Mouse (Mus musculus): ENCODE data around the gene Ucn2.

DNA sequence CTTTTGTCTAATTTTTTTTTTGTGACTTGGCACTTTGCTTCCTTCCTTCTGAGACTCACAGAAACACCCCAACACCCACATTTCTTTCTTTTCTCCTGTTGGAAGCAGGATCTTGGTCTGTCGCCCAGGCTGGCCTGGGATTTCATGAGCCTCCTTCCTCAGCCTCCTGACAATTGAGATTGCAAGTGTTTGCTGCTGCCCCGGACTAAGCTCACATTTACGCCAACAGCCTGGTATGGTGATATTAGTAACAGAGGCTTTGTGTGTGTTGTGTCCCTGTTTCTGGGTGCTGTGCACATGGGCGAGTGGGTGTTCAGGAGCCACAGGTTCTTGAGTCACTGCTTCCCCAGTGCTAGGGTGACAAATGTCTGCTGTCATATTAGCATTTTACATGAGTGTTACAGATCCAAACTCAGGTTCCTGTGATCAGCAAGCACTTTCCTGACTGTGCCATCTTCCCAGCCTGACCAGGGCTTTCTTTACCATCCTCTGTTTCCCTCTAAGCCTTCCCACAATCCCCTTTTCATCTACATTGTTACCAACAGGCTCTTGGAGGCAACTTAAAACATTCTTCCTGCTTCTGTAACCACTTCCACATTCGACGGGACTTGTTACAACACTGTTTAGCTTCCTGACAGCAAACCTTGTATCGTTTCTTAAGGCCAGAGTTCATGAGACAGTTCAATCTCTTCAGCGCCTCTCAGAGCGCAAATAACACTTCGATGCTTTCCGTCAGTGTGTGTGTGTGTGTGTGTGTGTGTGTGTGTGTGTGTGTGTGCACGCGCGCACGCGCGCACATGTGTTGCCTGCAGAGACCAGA is 37.3 kb downstream of the Ucn2 start:
- TF ChIP-seq GATA1 (IDR thresholded peaks at IDR 0.05; ENCODE audit: borderline replicate concordance, low read length), result no peak
- no peak for TF ChIP-seq FLI1 (IDR thresholded peaks at IDR 0.05; ENCODE audit: low read length)

All from megakaryocyte, embryonic 14.5 days (primary cell).